Mouse (Mus musculus): ENCODE results near the gene Akr1b3. TPM values are rescaled to one million over a fixed set of nuclear protein-coding genes. Genes with fewer than 3 reads are reported as not detected.

Gene Akr1b3
- 92.0 and 99.8 TPM in 2 replicates for polyA plus RNA-seq (2012; rRNA removed)

GRCm38 (mm10) chr6:34316854-34317771 lies at the start of gene Akr1b3:
TSS of gene Akr1b3 (minus strand) at chr6:34317478.

GRCm38 (mm10) chr6:34353658-34354353 lies 36.5 kb upstream of the Akr1b3 start, which contains the start of gene Akr1b8:
TSS of gene Akr1b8 (plus strand) at chr6:34354119.

Other genes starting within 250 kb of the Akr1b3 start
- gene Slc35b4, start 140.4 kb downstream of the Akr1b3 start, polyA plus RNA-seq (2012; rRNA removed): 35.2 and 36.3 TPM in 2 replicates
- 5.0 and 6.1 TPM in 2 replicates for gene Akr1b8, start 36.6 kb upstream of the Akr1b3 start, polyA plus RNA-seq (2012; rRNA removed)
- 8.5 and 9.1 TPM in 2 replicates for gene Akr1b10, start 66.7 kb upstream of the Akr1b3 start, polyA plus RNA-seq (2012; rRNA removed)
- not detected in 2 replicates for gene Akr1b7, start 94.9 kb upstream of the Akr1b3 start, polyA plus RNA-seq (2012; rRNA removed)
- 86.8 and 89.1 TPM in 2 replicates for gene Bpgm, start 158.7 kb upstream of the Akr1b3 start, polyA plus RNA-seq (2012; rRNA removed)